Mouse (Mus musculus): Measurements from ENCODE around the gene Gpc3.

DNA sequence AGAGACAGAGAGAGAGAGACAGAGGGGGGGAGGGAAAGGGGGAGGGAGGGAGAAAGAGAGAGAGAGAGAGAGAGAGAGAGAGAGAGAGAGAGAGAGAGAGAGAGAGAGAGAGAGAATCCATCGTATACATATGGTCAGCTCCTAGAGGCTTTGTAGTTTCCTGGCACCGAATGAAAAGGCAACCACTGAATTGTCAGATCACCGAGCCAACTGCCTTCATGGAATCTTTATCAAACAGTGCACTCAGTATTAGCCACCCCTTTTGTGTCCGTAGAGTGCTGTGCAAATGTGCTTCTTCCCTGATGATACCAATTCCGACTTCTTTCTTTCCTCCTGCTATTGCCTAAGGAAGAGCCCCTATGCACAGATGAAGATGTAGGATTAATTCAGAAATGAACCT lies 246.9 kb downstream of the Gpc3 start:
- TF ChIP-seq E2F4 (IDR thresholded peaks at IDR 0.05; ENCODE audit: insufficient read depth) (no peak), CEBPB (IDR thresholded peaks at IDR 0.05; ENCODE audit: insufficient read depth, poor library complexity, severe bottlenecking) (no peak), USF1 (IDR thresholded peaks at IDR 0.05; ENCODE audit: low read depth) (no peak), POLR2A (IDR thresholded peaks at IDR 0.05; ENCODE audit: insufficient read length, low read depth) (no peak), TCF12 (IDR thresholded peaks at IDR 0.05; ENCODE audit: insufficient read depth, poor library complexity, severe bottlenecking) (no peak), MAX (IDR thresholded peaks at IDR 0.05; ENCODE audit: low read depth) (no peak), POLR2AphosphoS2 (IDR thresholded peaks at IDR 0.05; ENCODE audit: insufficient read length, low read depth) (no peak), MYOD1 (IDR thresholded peaks at IDR 0.05; ENCODE audit: control insufficient read depth in 1 of 3, insufficient read length in 2 of 3, low read depth in 2 of 3) (no peak), MYOG (IDR thresholded peaks at IDR 0.05; ENCODE audit: control insufficient read depth in 1 of 3, insufficient read depth in 1 of 3, insufficient read length in 2 of 3, low read depth in 2 of 3) (no peak), REST (IDR thresholded peaks at IDR 0.05; ENCODE audit: insufficient read depth, insufficient read length) (no peak), TCF3 (IDR thresholded peaks at IDR 0.05; ENCODE audit: insufficient read length, low read depth) (no peak)
